Mouse (Mus musculus): ENCODE data around the gene Pign. TPM values are rescaled to one million over a fixed set of nuclear protein-coding genes. Genes with fewer than 3 reads are reported as not detected.

Pign gene
- polyA plus RNA-seq, 1 experiment from 2014 or later, result 14.8 TPM

GRCm38 (mm10) chr1:105674763-105675162 lies 11.3 kb upstream of the Pign start:
- Histone ChIP-seq H3K4me1 (ENCODE audit: control insufficient read depth, insufficient read depth, low read length) (no peaks in the 10 kb centered on the region), H3K9ac (ENCODE audit: low read depth, low read length) (no peak overlapping the region), H3K27me3 (ENCODE audit: control insufficient read depth, insufficient read depth, low read length) (no peaks in the 10 kb centered on the region), H3K9me3 (replicated peaks; ENCODE audit: control insufficient read depth, low read length) (no peaks in the 10 kb centered on the region), H3K27ac (ENCODE audit: low read depth, low read length) (no peak overlapping the region), H3K36me3 (ENCODE audit: control insufficient read depth, insufficient read depth, low read length) (no peaks in the 10 kb centered on the region), H3K4me3 (ENCODE audit: low read depth, low read length) (no peak overlapping the region), H3K4me2 (no peak overlapping the region)
- no peak for ATAC-seq (replicated peaks; ENCODE audit: insufficient number of reproducible peaks, low FRiP score, low TSS enrichment)
- 89% methylated on average over 2 of the region's 2 CpGs for WGBS (ENCODE audit: insufficient replicate concordance)

DNA sequence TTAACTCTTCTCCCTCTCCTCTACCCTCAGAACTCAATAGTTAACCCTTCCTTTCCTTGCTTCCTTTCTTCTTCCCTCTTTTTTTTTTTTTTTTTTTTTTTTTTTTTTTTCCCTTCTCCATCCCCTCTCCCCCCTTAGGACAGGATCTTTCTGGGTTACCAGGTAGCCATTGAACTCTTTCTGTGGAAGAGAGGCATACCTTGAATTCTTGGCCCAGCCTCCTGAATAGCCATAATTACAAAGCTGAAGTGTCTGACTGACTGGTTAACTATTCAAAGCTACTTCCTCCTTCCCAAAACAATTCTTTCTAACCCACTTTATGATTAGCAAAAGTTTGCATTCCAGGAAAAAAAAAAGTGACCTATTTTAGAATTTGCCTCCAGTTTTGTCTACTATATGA lies 6.2 kb upstream of the Pign start:
- H3K4me1 ChIP-seq (ENCODE audit: control insufficient read depth, insufficient read depth, low read length), result peaks cover 1% of the 10 kb centered on the region
- H3K27me3 ChIP-seq (ENCODE audit: control insufficient read depth, insufficient read depth, low read length), result no peaks in the 10 kb centered on the region
- ATAC-seq (replicated peaks; ENCODE audit: insufficient number of reproducible peaks, low FRiP score, low TSS enrichment), result no peak
- H3K36me3 ChIP-seq (ENCODE audit: control insufficient read depth, insufficient read depth, low read length), result no peaks in the 10 kb centered on the region
- no peak overlapping the region for H3K27ac ChIP-seq (ENCODE audit: low read depth, low read length)
- H3K4me2 ChIP-seq, result no peak overlapping the region
- no peak overlapping the region for H3K9ac ChIP-seq (ENCODE audit: low read depth, low read length)
- no peaks in the 10 kb centered on the region for H3K9me3 ChIP-seq (replicated peaks; ENCODE audit: control insufficient read depth, low read length)
- no peak overlapping the region for H3K4me3 ChIP-seq (ENCODE audit: low read depth, low read length)

DNA sequence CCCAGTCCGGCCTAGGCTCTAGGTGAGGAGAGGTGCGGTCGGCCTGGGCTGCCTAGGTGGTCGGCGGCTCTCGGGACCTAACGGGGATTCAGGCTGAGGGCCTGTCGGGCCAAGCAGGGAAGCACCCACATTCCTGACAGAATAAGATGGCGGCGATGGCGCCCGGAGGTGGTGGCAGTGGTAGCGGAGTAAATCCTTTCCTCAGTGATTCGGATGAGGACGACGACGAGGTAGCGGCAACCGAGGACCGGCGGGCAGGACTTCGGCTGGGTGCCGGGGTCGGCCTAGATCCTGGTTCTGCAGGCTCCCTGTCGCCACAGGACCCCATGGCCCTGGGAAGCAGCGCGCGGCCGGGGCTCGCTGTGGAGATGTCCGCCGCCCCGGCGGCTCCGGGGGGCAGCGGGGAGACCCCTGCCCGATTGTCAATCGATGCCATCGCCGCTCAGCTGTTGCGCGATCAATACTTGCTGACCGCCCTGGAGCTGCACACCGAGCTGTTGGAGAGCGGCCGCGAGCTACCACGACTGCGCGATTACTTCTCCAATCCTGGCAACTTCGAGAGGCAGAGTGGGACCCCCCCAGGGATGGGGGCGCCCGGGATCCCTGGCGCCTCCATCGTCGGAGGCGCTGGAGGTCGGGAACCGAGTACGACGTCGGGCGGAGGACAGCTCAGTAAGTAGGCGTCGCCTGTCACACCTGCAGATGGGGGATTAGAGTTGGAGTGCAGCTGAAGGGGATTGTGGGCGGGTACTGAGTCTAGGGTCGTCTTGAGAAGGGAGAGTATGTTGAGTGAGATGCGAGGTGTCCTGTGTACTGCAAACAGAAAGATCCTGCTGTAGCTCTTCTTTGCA lies 710 bp upstream of the Pign start:
- ATAC-seq (replicated peaks; ENCODE audit: insufficient number of reproducible peaks, low FRiP score, low TSS enrichment), result no peak
- peak overlapping the region; percentile 65 for H3K27ac ChIP-seq (ENCODE audit: low read depth, low read length)
- WGBS (ENCODE audit: insufficient replicate concordance), result under 1% methylated on average over 68 of the region's 68 CpGs

GRCm38 (mm10) chr1:105662820-105663170 lies 682 bp downstream of the Pign start:
- no peaks in the 10 kb centered on the region for H3K36me3 ChIP-seq (ENCODE audit: control insufficient read depth, insufficient read depth, low read length)
- 0 out of 2 replicates have a peak, but pooled peaks have one; percentile 0 for ATAC-seq (replicated peaks; ENCODE audit: insufficient number of reproducible peaks, low FRiP score, low TSS enrichment)

More for the DNA sequence above, 710 bp upstream of the Pign start:
- peak overlapping the region; percentile 94 for H3K4me2 ChIP-seq
- peaks cover 3% of the 10 kb centered on the region for H3K4me1 ChIP-seq (ENCODE audit: control insufficient read depth, insufficient read depth, low read length)
- no peaks in the 10 kb centered on the region for H3K9me3 ChIP-seq (replicated peaks; ENCODE audit: control insufficient read depth, low read length)
- H3K27me3 ChIP-seq (ENCODE audit: control insufficient read depth, insufficient read depth, low read length), result no peaks in the 10 kb centered on the region
- peak overlapping the region; percentile 92 for H3K9ac ChIP-seq (ENCODE audit: low read depth, low read length)
- peak overlapping the region; percentile 90 for H3K4me3 ChIP-seq (ENCODE audit: low read depth, low read length)
- no peaks in the 10 kb centered on the region for H3K36me3 ChIP-seq (ENCODE audit: control insufficient read depth, insufficient read depth, low read length)

DNA sequence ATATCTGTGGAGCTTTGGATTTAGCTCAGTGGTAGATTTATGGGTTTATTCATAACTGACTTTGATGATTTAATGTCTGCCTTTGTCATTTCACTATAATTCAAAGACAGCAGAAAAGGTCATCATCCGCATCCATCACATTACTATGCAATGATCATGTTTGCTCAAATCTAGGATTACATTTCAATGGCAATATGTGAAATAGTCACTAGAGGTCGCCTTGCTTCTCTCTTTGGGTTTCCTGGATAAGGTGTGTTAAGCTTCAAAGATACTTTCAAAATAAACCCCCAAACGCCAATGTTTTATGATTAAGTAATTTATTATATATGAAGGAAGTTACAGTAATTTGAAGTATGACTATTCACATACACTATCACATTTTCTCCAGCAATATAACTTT lies 3.5 kb downstream of the Pign start:
- H3K4me1 ChIP-seq (ENCODE audit: control insufficient read depth, insufficient read depth, low read length), result peaks cover 3% of the 10 kb centered on the region
- ATAC-seq (replicated peaks; ENCODE audit: insufficient number of reproducible peaks, low FRiP score, low TSS enrichment), result no peak
- H3K9me3 ChIP-seq (replicated peaks; ENCODE audit: control insufficient read depth, low read length), result no peaks in the 10 kb centered on the region
- H3K27ac ChIP-seq (ENCODE audit: low read depth, low read length), result no peak overlapping the region
- H3K36me3 ChIP-seq (ENCODE audit: control insufficient read depth, insufficient read depth, low read length), result peaks cover 4% of the 10 kb centered on the region
- H3K9ac ChIP-seq (ENCODE audit: low read depth, low read length), result no peak overlapping the region
- no peaks in the 10 kb centered on the region for H3K27me3 ChIP-seq (ENCODE audit: control insufficient read depth, insufficient read depth, low read length)
- WGBS (ENCODE audit: insufficient replicate concordance), result 24% methylated on average over 3 of the region's 3 CpGs
- H3K4me3 ChIP-seq (ENCODE audit: low read depth, low read length), result no peak overlapping the region
- no peak overlapping the region for H3K4me2 ChIP-seq

More at GRCm38 (mm10) chr1:105662820-105663170, 682 bp downstream of the Pign start:
- Histone ChIP-seq H3K27ac (ENCODE audit: low read depth, low read length) (peak overlapping the region; percentile 35), H3K9me3 (replicated peaks; ENCODE audit: control insufficient read depth, low read length) (no peaks in the 10 kb centered on the region), H3K9ac (ENCODE audit: low read depth, low read length) (peak overlapping the region; percentile 63), H3K4me3 (ENCODE audit: low read depth, low read length) (peak overlapping the region; percentile 90), H3K27me3 (ENCODE audit: control insufficient read depth, insufficient read depth, low read length) (no peaks in the 10 kb centered on the region), H3K4me1 (ENCODE audit: control insufficient read depth, insufficient read depth, low read length) (peaks cover 3% of the 10 kb centered on the region), H3K4me2 (peak overlapping the region; percentile 74)
- 6% methylated on average over 6 of the region's 6 CpGs for WGBS (ENCODE audit: insufficient replicate concordance)

DNA sequence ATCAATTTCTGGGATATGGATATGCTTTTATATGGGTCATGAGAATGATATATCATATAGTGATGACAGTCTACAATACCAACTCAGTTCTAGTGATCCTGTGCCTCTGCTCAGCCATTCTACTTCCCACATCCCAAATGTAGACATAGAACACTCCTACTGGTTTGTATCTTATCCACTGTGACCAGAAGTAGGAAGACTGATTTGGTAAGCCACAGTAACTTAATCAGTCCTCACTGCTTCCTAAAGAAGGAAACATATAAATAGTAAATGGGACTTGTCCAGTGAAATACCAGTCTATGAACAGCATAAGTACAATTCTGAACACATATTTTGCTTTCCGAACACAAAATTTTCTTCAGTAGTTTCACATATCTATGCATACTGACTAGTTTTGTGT lies 9.5 kb downstream of the Pign start:
- H3K4me2 ChIP-seq, result no peak overlapping the region
- H3K9me3 ChIP-seq (replicated peaks; ENCODE audit: control insufficient read depth, low read length), result no peaks in the 10 kb centered on the region
- no peaks in the 10 kb centered on the region for H3K27me3 ChIP-seq (ENCODE audit: control insufficient read depth, insufficient read depth, low read length)
- 89% methylated on average over 1 of the region's 1 CpGs for WGBS (ENCODE audit: insufficient replicate concordance)
- H3K27ac ChIP-seq (ENCODE audit: low read depth, low read length), result no peak overlapping the region
- no peaks in the 10 kb centered on the region for H3K4me1 ChIP-seq (ENCODE audit: control insufficient read depth, insufficient read depth, low read length)
- no peak overlapping the region for H3K4me3 ChIP-seq (ENCODE audit: low read depth, low read length)
- H3K36me3 ChIP-seq (ENCODE audit: control insufficient read depth, insufficient read depth, low read length), result peaks cover 6% of the 10 kb centered on the region
- H3K9ac ChIP-seq (ENCODE audit: low read depth, low read length), result no peak overlapping the region
- ATAC-seq (replicated peaks; ENCODE audit: insufficient number of reproducible peaks, low FRiP score, low TSS enrichment), result no peak

- peaks cover 7% of the 10 kb centered on the region for H3K36me3 ChIP-seq (ENCODE audit: control insufficient read depth, insufficient read depth, low read length)
- H3K4me2 ChIP-seq, result no peak overlapping the region
Observed at GRCm38 (mm10) chr1:105650650-105651049, 12.8 kb downstream of the Pign start.

GRCm38 (mm10) chr1:105644093-105644492 lies 19.4 kb downstream of the Pign start:
- H3K9me3 ChIP-seq (replicated peaks; ENCODE audit: control insufficient read depth, low read length), result no peaks in the 10 kb centered on the region
- no peaks in the 10 kb centered on the region for H3K27me3 ChIP-seq (ENCODE audit: control insufficient read depth, insufficient read depth, low read length)
- no peak overlapping the region for H3K4me2 ChIP-seq
- ATAC-seq (replicated peaks; ENCODE audit: insufficient number of reproducible peaks, low FRiP score, low TSS enrichment), result no peak
- peaks cover 10% of the 10 kb centered on the region; the same call in 1 of the 2 replicates for H3K36me3 ChIP-seq (ENCODE audit: control insufficient read depth, insufficient read depth, low read length)
- H3K4me1 ChIP-seq (ENCODE audit: control insufficient read depth, insufficient read depth, low read length), result no peaks in the 10 kb centered on the region
- no peak overlapping the region for H3K9ac ChIP-seq (ENCODE audit: low read depth, low read length)
- H3K4me3 ChIP-seq (ENCODE audit: low read depth, low read length), result no peak overlapping the region
- H3K27ac ChIP-seq (ENCODE audit: low read depth, low read length), result no peak overlapping the region
- 87% methylated on average over 3 of the region's 3 CpGs for WGBS (ENCODE audit: insufficient replicate concordance)

More at GRCm38 (mm10) chr1:105650650-105651049, 12.8 kb downstream of the Pign start:
- H3K27ac ChIP-seq (ENCODE audit: low read depth, low read length), result no peak overlapping the region
- no peaks in the 10 kb centered on the region for H3K27me3 ChIP-seq (ENCODE audit: control insufficient read depth, insufficient read depth, low read length)
- ATAC-seq (replicated peaks; ENCODE audit: insufficient number of reproducible peaks, low FRiP score, low TSS enrichment), result no peak
- H3K4me1 ChIP-seq (ENCODE audit: control insufficient read depth, insufficient read depth, low read length), result no peaks in the 10 kb centered on the region
- no peaks in the 10 kb centered on the region for H3K9me3 ChIP-seq (replicated peaks; ENCODE audit: control insufficient read depth, low read length)
- H3K4me3 ChIP-seq (ENCODE audit: low read depth, low read length), result no peak overlapping the region
- no peak overlapping the region for H3K9ac ChIP-seq (ENCODE audit: low read depth, low read length)
- WGBS (ENCODE audit: insufficient replicate concordance), result 89% methylated on average over 1 of the region's 1 CpGs

- H3K4me3 ChIP-seq (ENCODE audit: low read depth, low read length), result no peak overlapping the region
- no peaks in the 10 kb centered on the region for H3K36me3 ChIP-seq (ENCODE audit: control insufficient read depth, insufficient read depth, low read length)
- no peaks in the 10 kb centered on the region for H3K27me3 ChIP-seq (ENCODE audit: control insufficient read depth, insufficient read depth, low read length)
- H3K4me1 ChIP-seq (ENCODE audit: control insufficient read depth, insufficient read depth, low read length), result no peaks in the 10 kb centered on the region
- no peak overlapping the region for H3K4me2 ChIP-seq
- no peak overlapping the region for H3K9ac ChIP-seq (ENCODE audit: low read depth, low read length)
- H3K27ac ChIP-seq (ENCODE audit: low read depth, low read length), result no peak overlapping the region
- H3K9me3 ChIP-seq (replicated peaks; ENCODE audit: control insufficient read depth, low read length), result no peaks in the 10 kb centered on the region
- ATAC-seq (replicated peaks; ENCODE audit: insufficient number of reproducible peaks, low FRiP score, low TSS enrichment), result no peak
- WGBS (ENCODE audit: insufficient replicate concordance), result 45% methylated on average over 3 of the region's 3 CpGs
Observed at GRCm38 (mm10) chr1:105630481-105630880, 33.0 kb downstream of the Pign start.

Data from heart, embryonic 11.5 days (tissue).